Mouse (Mus musculus): ENCODE data around the gene Nabp1. TPM values are rescaled to one million over a fixed set of nuclear protein-coding genes. Genes with fewer than 3 reads are reported as not detected.

The Nabp1 gene
- total RNA-seq, 2 experiments from 2014 or later: 27.4 to 27.9 TPM

Other genes starting within 250 kb of the Nabp1 start
- 100 to 1,000 TPM; 134 TPM for gene Cavin2, start 189.3 kb downstream of the Nabp1 start, total RNA-seq (2021)